8 mouse cellular contexts compared by ENCODE assay signal in genomic region chr8:45109371-45110063, GRCm38 (mm10). TPM values are rescaled to one million over a fixed set of nuclear protein-coding genes. Genes with fewer than 3 reads are reported as not detected.
DNase-seq lines count a peak whose midpoint lies in the region; ATAC-seq and TF ChIP-seq lines count a peak whose summit lies in the region.

No protein-coding gene starts in this region.

- H3K4me3 ChIP-seq in heart, embryonic 16.5 days (ENCODE audit: low read length), result peak overlapping the region; percentile 39
- peak overlapping the region; percentile 24 for H3K4me3 ChIP-seq in embryonic facial prominence, embryonic 14.5 days (ENCODE audit: low read depth, low read length)
- peak overlapping the region; percentile 35 for H3K4me3 ChIP-seq in intestine, postnatal 0 days (ENCODE audit: low read depth, low read length)
- peak overlapping the region; percentile 15 for H3K4me3 ChIP-seq in midbrain, embryonic 14.5 days (replicated peaks; ENCODE audit: low read depth, low read length)

- WGBS in heart, embryonic 16.5 days, result 19% methylated on average over 13 of the region's 13 CpGs
- WGBS in embryonic facial prominence, embryonic 14.5 days, result 23% methylated on average over 13 of the region's 13 CpGs
- 19% methylated on average over 13 of the region's 13 CpGs for WGBS in intestine, postnatal 0 days
- WGBS in midbrain, embryonic 14.5 days, result 30% methylated on average over 13 of the region's 13 CpGs

- intact Hi-C loops in heart, postnatal 14 days (cut with DNase I), result no loop called here

- H3K9me3 ChIP-seq in heart, embryonic 16.5 days (replicated peaks; ENCODE audit: control insufficient read depth, low read length), result no peaks in the 10 kb centered on the region
- H3K9me3 ChIP-seq in embryonic facial prominence, embryonic 14.5 days (ENCODE audit: control insufficient read depth, low read length), result no peaks in the 10 kb centered on the region
- no peaks in the 10 kb centered on the region for H3K9me3 ChIP-seq in intestine, postnatal 0 days (ENCODE audit: control insufficient read depth)
- no peaks in the 10 kb centered on the region for H3K9me3 ChIP-seq in midbrain, embryonic 14.5 days (ENCODE audit: control insufficient read depth, low read length)

- no peak overlapping the region for H3K27ac ChIP-seq in heart, embryonic 16.5 days (ENCODE audit: low read length)
- no peak overlapping the region for H3K27ac ChIP-seq in embryonic facial prominence, embryonic 14.5 days (replicated peaks; ENCODE audit: low read depth, low read length)
- no peak overlapping the region for H3K27ac ChIP-seq in intestine, postnatal 0 days (ENCODE audit: low read depth, low read length)
- H3K27ac ChIP-seq in midbrain, embryonic 14.5 days (replicated peaks; ENCODE audit: low read depth, low read length), result no peak overlapping the region

- peaks cover 7% of the 10 kb centered on the region for H3K4me1 ChIP-seq in heart, embryonic 16.5 days (ENCODE audit: control insufficient read depth, insufficient read depth, low read length)
- 0 out of 2 replicates have a peak, but pooled peaks cover 3% of the 10 kb centered on the region for H3K4me1 ChIP-seq in embryonic facial prominence, embryonic 14.5 days (ENCODE audit: control insufficient read depth, insufficient read depth, low read length)
- H3K4me1 ChIP-seq in intestine, postnatal 0 days (replicated peaks; ENCODE audit: control insufficient read depth, insufficient read depth, low read length), result no peaks in the 10 kb centered on the region
- peaks cover 5% of the 10 kb centered on the region; the same call in 1 of the 2 replicates for H3K4me1 ChIP-seq in midbrain, embryonic 14.5 days (ENCODE audit: control insufficient read depth, insufficient read depth, low read length)

- H3K36me3 ChIP-seq in heart, embryonic 16.5 days (ENCODE audit: control insufficient read depth, insufficient read depth), result no peaks in the 10 kb centered on the region
- H3K36me3 ChIP-seq in embryonic facial prominence, embryonic 14.5 days (ENCODE audit: control insufficient read depth, insufficient read depth, low read length), result no peaks in the 10 kb centered on the region
- no peaks in the 10 kb centered on the region for H3K36me3 ChIP-seq in intestine, postnatal 0 days (ENCODE audit: control insufficient read depth, insufficient read depth)
- no peaks in the 10 kb centered on the region for H3K36me3 ChIP-seq in midbrain, embryonic 14.5 days (ENCODE audit: control insufficient read depth, insufficient read depth, low read length)

- peaks cover 16% of the 10 kb centered on the region for H3K27me3 ChIP-seq in heart, embryonic 16.5 days (ENCODE audit: control insufficient read depth, insufficient read depth, low read length)
- H3K27me3 ChIP-seq in embryonic facial prominence, embryonic 14.5 days (replicated peaks; ENCODE audit: control insufficient read depth, insufficient read depth, low read length), result peaks cover 15% of the 10 kb centered on the region; the same call in 1 of the 2 replicates
- peaks cover 8% of the 10 kb centered on the region; the same call in 1 of the 2 replicates for H3K27me3 ChIP-seq in intestine, postnatal 0 days (replicated peaks; ENCODE audit: control insufficient read depth, insufficient read depth, low read length)
- no peaks in the 10 kb centered on the region for H3K27me3 ChIP-seq in midbrain, embryonic 14.5 days (ENCODE audit: control insufficient read depth, insufficient read depth, low read length)

- H3K4me2 ChIP-seq in heart, embryonic 16.5 days (ENCODE audit: low read depth, low read length), result peak overlapping the region; percentile 58
- peak overlapping the region; percentile 56 for H3K4me2 ChIP-seq in embryonic facial prominence, embryonic 14.5 days (ENCODE audit: low read depth, low read length)
- H3K4me2 ChIP-seq in intestine, postnatal 0 days (replicated peaks; ENCODE audit: low read depth), result peak overlapping the region; percentile 65
- H3K4me2 ChIP-seq in midbrain, embryonic 14.5 days (ENCODE audit: low read length), result peak overlapping the region; percentile 50

- no peak for ATAC-seq in heart, embryonic 16.5 days (replicated peaks; ENCODE audit: extremely low read depth, insufficient read depth, low FRiP score)
- ATAC-seq in embryonic facial prominence, embryonic 14.5 days (ENCODE audit: low read depth), result peak; percentile 72; the same call in 1 of the 2 replicates
- peak; percentile 57 for ATAC-seq in intestine, postnatal 0 days
- peak; percentile 64; the same call in 1 of the 2 replicates for ATAC-seq in midbrain, embryonic 14.5 days (ENCODE audit: low FRiP score, low TSS enrichment)

- H3K9ac ChIP-seq in heart, embryonic 16.5 days (ENCODE audit: low read length), result no peak overlapping the region
- peak overlapping the region; percentile 28; the same call in 1 of the 2 replicates for H3K9ac ChIP-seq in embryonic facial prominence, embryonic 14.5 days (ENCODE audit: low read depth, low read length)
- no peak overlapping the region for H3K9ac ChIP-seq in intestine, postnatal 0 days (ENCODE audit: low read depth, low read length)
- peak overlapping the region; percentile 6; the same call in 1 of the 2 replicates for H3K9ac ChIP-seq in midbrain, embryonic 14.5 days (replicated peaks; ENCODE audit: low read length)

- no peak for TF ChIP-seq CTCF in intestine, postnatal 0 days (IDR thresholded peaks at IDR 0.05; ENCODE audit: low read depth)

- DNase-seq in heart, postnatal 14 days, result no peak
- DNase-seq in embryonic facial prominence, embryonic 14.5 days (ENCODE audit: low spot score), result peak; percentile 16
- DNase-seq in midbrain, embryonic 14.5 days, result peak; percentile 65
- DNase-seq in gastrocnemius, postnatal 25 days, result no peak
- DNase-seq in T-cell, adult 2 months (ENCODE audit: low spot score), result no peak
- no peak for DNase-seq in cerebellum, adult 8-10 months

RNA-seq across cellular contexts. Expression of gene Mtnr1a, which starts 40.6 kb away (rescaled TPM):
- polyA plus RNA-seq in heart, embryonic 16.5 days (2015; fragmentation: Nextera tagmentation; extraction: Ambion mirVana), result not detected in 2 replicates
- total RNA-seq in heart, postnatal 14 days (2021), result not detected
- polyA plus RNA-seq in embryonic facial prominence, embryonic 14.5 days (2014; fragmentation: Nextera tagmentation; extraction: Ambion mirVana), result 0.34 TPM in 1 of 2 replicates, not detected in the other
- 0.18 TPM in 1 of 2 replicates, not detected in the other for polyA plus RNA-seq in intestine, postnatal 0 days (2015; fragmentation: Nextera tagmentation; extraction: Ambion mirVana)
- polyA plus RNA-seq in midbrain, embryonic 14.5 days (2014; fragmentation: Nextera tagmentation; extraction: Ambion mirVana), result 0.17 and 0.36 TPM in 2 replicates
- not detected for total RNA-seq in gastrocnemius, postnatal 25 days (2021)

Comparison
In these comparisons a context has a peak if more than half of its experiments do, and no peak if none do; other contexts are left out.
1. H3K9ac ChIP-seq: peak in embryonic facial prominence, embryonic 14.5 days (single experiment) and midbrain, embryonic 14.5 days (single experiment); none in heart, embryonic 16.5 days (single experiment) and intestine, postnatal 0 days (single experiment).
2. DNase-seq: peak in embryonic facial prominence, embryonic 14.5 days (single experiment) and midbrain, embryonic 14.5 days (single experiment); none in heart, postnatal 14 days (0 of 2), gastrocnemius, postnatal 25 days (single experiment), T-cell, adult 2 months (single experiment) and cerebellum, adult 8-10 months (single experiment).
3. Peak in every context shown above with its lines, with median percentiles within 50 percentile points of each other: H3K4me2 ChIP-seq and H3K4me3 ChIP-seq.